Mouse (Mus musculus) ES-Bruce4 (cell line): ENCODE measurements at regions not wholly inside any gene's neighbourhood (a gene's known extent, or its start where the extent isn't known, plus 50 kb on each side); places are given as distances from the start of the nearest gene placed in this dataset.

Experiments used
- CTCF ChIP-seq: IDR thresholded peaks from one replicate; pipeline ENCODE4 v1.8.1; 2011; ENCODE audit warnings: low read depth, low read length
- EP300 ChIP-seq: IDR thresholded peaks from 2 replicates; pipeline ENCODE4 v1.6.1; 2011; ENCODE audit warnings: low read depth, low read length; ENCODE audit not compliant: insufficient read depth

- TF ChIP-seq CTCF (no peak), EP300 (no peak)
Measured at GRCm38 (mm10) chr13:85848276-85848675, 198.4 kb downstream of the Cox7c start.
